Mouse (Mus musculus): ENCODE measurements around the gene Eno2. TPM values are rescaled to one million over a fixed set of nuclear protein-coding genes. Genes with fewer than 3 reads are reported as not detected.

The Eno2 gene
- polyA plus RNA-seq, 1 experiment from 2014 or later = 10.5 TPM

DNA sequence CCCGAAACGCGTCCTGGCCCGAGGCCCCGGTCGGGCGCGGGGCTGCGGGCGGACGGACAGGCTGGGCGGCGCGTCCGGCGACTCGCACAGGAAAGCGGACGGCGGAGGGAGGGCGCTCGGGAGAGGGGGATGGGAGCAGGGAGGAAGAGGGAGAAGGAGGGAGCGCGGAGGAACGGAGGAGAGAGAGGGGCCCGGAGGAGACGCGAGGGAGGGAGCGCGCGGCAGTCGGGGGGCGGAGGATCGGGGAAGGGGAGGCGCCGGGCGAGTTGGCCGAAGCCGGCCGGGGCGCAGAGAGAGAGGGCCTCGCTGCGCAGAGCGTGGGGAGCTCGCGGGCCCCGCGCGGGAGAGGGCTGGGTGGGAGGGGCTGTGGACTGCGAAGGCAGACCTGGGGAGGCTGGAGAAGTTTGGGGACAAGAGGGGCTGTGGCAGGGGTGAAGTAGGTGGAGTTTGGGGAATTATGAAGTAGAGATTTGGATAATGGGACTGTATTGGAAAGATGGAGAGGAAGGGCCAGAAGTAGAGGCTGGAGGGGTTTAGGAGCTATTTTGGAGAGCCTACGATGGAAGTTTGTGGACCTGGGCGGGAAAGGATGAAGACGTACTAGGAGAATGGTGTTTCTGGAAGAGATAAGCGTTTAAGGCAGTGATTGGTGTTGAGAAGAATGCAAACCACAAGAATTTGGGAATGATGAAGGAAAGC lies 12.7 kb downstream of the Eno2 start:
- ATAC-seq (ENCODE audit: low FRiP score) = peak; percentile 74
- Histone ChIP-seq H3K4me2 (peak overlapping the region; percentile 76), H3K27me3 (no peaks in the 10 kb centered on the region), H3K9ac (peak overlapping the region; percentile 97), H3K4me3 (replicated peaks) (peak overlapping the region; percentile 89), H3K4me1 (peaks cover 49% of the 10 kb centered on the region), H3K27ac (peak overlapping the region; percentile 98), H3K36me3 (replicated peaks) (no peaks in the 10 kb centered on the region; the same call in 1 of the 2 replicates), H3K9me3 (no peaks in the 10 kb centered on the region)
- under 1% methylated on average over 52 of the region's 54 CpGs for WGBS

GRCm38 (mm10) chr6:124755831-124756595 lies 13.5 kb downstream of the Eno2 start, which contains the start of the genes Gm45234 and Atn1:
Gene Gm45234 (minus strand): TSS chr6:124756021.
Gene Atn1 (minus strand): TSS chr6:124756524.
- WGBS = 2% methylated on average over 44 of the region's 100 CpGs
- H3K27me3 ChIP-seq = no peaks in the 10 kb centered on the region
- ATAC-seq (ENCODE audit: low FRiP score) = peak; percentile 57
- no peaks in the 10 kb centered on the region for H3K9me3 ChIP-seq
- H3K4me3 ChIP-seq (replicated peaks) = peak within 1 kb of the TSS; percentile 89
- H3K27ac ChIP-seq = peak within 1 kb of the TSS; percentile 98
- H3K4me1 ChIP-seq = peaks cover 49% of the 10 kb centered on the region
- peak within 1 kb of the TSS; percentile 97 for H3K9ac ChIP-seq
- no peaks in the 10 kb centered on the region; the same call in 1 of the 2 replicates for H3K36me3 ChIP-seq (replicated peaks)
- peak within 1 kb of the TSS; percentile 76 for H3K4me2 ChIP-seq

- Histone ChIP-seq H3K9ac (peak overlapping the region; percentile 97), H3K4me1 (peaks cover 49% of the 10 kb centered on the region), H3K27ac (peak overlapping the region; percentile 98), H3K36me3 (replicated peaks) (no peaks in the 10 kb centered on the region; the same call in 1 of the 2 replicates), H3K9me3 (no peaks in the 10 kb centered on the region), H3K4me2 (peak overlapping the region; percentile 76), H3K27me3 (no peaks in the 10 kb centered on the region), H3K4me3 (replicated peaks) (peak overlapping the region; percentile 89)
- ATAC-seq (ENCODE audit: low FRiP score) = no peak
- 4% methylated on average over 3 of the region's 3 CpGs for WGBS
Measured at GRCm38 (mm10) chr6:124755306-124755705, 14.2 kb downstream of the Eno2 start.

- Histone ChIP-seq H3K36me3 (replicated peaks) (peaks cover 10% of the 10 kb centered on the region), H3K9me3 (no peaks in the 10 kb centered on the region), H3K9ac (0 out of 2 replicates have a peak overlapping the region, but pooled peaks have one; percentile 1), H3K4me3 (replicated peaks) (no peak overlapping the region), H3K27me3 (no peaks in the 10 kb centered on the region), H3K27ac (no peak overlapping the region), H3K4me2 (no peak overlapping the region), H3K4me1 (peaks cover 43% of the 10 kb centered on the region)
- 98% methylated on average over 2 of the region's 2 CpGs for WGBS
- no peak for ATAC-seq (ENCODE audit: low FRiP score)
Measured at GRCm38 (mm10) chr6:124753861-124754260, 15.6 kb downstream of the Eno2 start.

GRCm38 (mm10) chr6:124750405-124750804 lies 19.1 kb downstream of the Eno2 start:
- peaks cover 38% of the 10 kb centered on the region for H3K36me3 ChIP-seq (replicated peaks)
- H3K9ac ChIP-seq = no peak overlapping the region
- H3K4me3 ChIP-seq (replicated peaks) = no peak overlapping the region
- no peaks in the 10 kb centered on the region for H3K27me3 ChIP-seq
- H3K9me3 ChIP-seq = no peaks in the 10 kb centered on the region
- no peak overlapping the region for H3K4me2 ChIP-seq
- peaks cover 37% of the 10 kb centered on the region for H3K4me1 ChIP-seq
- ATAC-seq (ENCODE audit: low FRiP score) = no peak
- 85% methylated on average over 8 of the region's 8 CpGs for WGBS
- H3K27ac ChIP-seq = no peak overlapping the region

DNA sequence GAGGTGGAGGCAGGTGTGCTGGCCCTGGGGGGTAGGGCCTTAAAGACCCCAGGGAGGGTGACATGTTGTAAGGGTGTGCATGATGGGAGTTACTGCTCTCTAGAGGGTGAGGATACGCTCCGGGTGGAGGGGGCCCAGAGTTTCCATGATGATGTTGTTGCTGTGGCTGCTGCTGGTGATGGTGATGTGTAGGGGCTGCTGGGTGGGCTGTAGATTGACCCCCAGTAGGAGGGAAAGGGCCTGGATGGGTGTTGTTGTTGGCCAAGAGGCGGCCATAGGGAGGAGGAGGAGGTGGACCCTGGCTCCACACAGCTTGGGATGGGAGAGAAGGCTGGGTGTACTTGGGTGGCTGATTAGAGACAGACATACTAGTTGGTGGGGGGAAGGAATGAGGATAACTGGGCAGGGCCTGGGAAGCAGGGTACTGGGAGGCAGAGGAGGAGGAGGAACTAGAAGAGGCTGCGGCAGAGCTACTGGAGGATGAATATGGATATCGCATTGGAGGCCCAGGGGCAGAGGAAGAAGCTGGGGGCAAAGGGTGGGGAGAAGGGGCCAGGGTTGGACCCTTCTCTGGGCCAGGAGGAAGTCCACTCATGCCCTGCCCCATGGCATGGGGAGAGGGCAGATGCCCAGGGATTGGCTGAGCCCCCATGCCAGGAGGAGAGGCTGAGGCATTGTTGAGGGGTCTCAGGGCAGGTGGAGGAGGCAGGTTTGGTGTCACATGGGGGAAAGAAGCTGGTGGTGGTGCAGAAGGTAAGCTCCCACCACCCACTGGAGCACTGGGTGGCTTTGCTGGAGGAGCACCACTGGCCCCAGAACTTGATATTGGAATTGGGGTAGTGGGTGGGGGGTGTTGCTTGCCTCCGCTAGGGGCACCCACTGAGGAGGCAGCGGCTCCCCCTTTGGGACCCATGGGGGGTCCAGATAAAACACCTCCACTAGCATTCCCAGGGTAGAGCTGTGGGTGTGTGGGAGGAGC lies 22.5 kb downstream of the Eno2 start:
- H3K4me3 ChIP-seq (replicated peaks) = peak overlapping the region; percentile 54
- H3K36me3 ChIP-seq (replicated peaks) = peaks cover 67% of the 10 kb centered on the region
- H3K9me3 ChIP-seq = no peaks in the 10 kb centered on the region
- peak overlapping the region; percentile 85; the same call in 1 of the 2 replicates for H3K9ac ChIP-seq
- ATAC-seq (ENCODE audit: low FRiP score) = no peak
- 93% methylated on average over 7 of the region's 7 CpGs for WGBS
- no peaks in the 10 kb centered on the region for H3K27me3 ChIP-seq
- peak overlapping the region; percentile 92; the same call in 1 of the 2 replicates for H3K27ac ChIP-seq
- H3K4me2 ChIP-seq = peak overlapping the region; percentile 92
- peaks cover 21% of the 10 kb centered on the region for H3K4me1 ChIP-seq

DNA sequence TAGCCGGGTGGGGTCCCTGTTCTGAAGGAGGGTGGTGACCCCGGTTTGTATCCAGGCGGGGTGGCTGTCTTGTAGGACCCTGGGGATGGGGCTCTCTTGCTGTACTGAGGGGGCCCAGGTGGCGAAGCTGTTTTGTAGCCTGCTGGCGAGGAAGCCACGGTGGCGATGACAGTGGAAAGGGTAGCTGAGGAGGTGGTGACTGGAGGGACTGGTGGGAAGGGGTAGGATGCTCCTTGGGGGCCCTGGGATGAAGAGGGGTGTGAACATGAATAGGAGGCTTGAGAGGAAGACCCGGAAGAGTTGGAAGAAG lies 23.2 kb downstream of the Eno2 start:
- peak overlapping the region; percentile 54 for H3K4me3 ChIP-seq (replicated peaks)
- H3K27me3 ChIP-seq = no peaks in the 10 kb centered on the region
- 24% methylated on average over 8 of the region's 8 CpGs for WGBS
- H3K9me3 ChIP-seq = no peaks in the 10 kb centered on the region
- ATAC-seq (ENCODE audit: low FRiP score) = peak; percentile 5; the same call in 1 of the 2 replicates
- peak overlapping the region; percentile 92 for H3K4me2 ChIP-seq
- peaks cover 26% of the 10 kb centered on the region for H3K4me1 ChIP-seq
- peak overlapping the region; percentile 92 for H3K27ac ChIP-seq
- H3K36me3 ChIP-seq (replicated peaks) = peaks cover 67% of the 10 kb centered on the region
- H3K9ac ChIP-seq = peak overlapping the region; percentile 85

GRCm38 (mm10) chr6:124745490-124746295 lies 23.8 kb downstream of the Eno2 start:
- under 1% methylated on average over 85 of the region's 85 CpGs for WGBS

GRCm38 (mm10) chr6:124744755-124745321 lies 24.6 kb downstream of the Eno2 start:
- Histone ChIP-seq H3K4me2 (peak overlapping the region; percentile 92), H3K4me1 (peaks cover 32% of the 10 kb centered on the region), H3K9ac (peak overlapping the region; percentile 85), H3K9me3 (no peaks in the 10 kb centered on the region), H3K27ac (peak overlapping the region; percentile 92), H3K36me3 (replicated peaks) (peaks cover 66% of the 10 kb centered on the region), H3K27me3 (no peaks in the 10 kb centered on the region), H3K4me3 (replicated peaks) (peak overlapping the region; percentile 54)
- no peak for ATAC-seq (ENCODE audit: low FRiP score)
- 71% methylated on average over 26 of the region's 26 CpGs for WGBS

More at GRCm38 (mm10) chr6:124745490-124746295, 23.8 kb downstream of the Eno2 start:
- ATAC-seq (ENCODE audit: low FRiP score) = peak; percentile 84
- H3K9ac ChIP-seq = peak overlapping the region; percentile 85
- H3K4me3 ChIP-seq (replicated peaks) = peak overlapping the region; percentile 54
- peaks cover 26% of the 10 kb centered on the region for H3K4me1 ChIP-seq
- H3K27me3 ChIP-seq = no peaks in the 10 kb centered on the region
- peak overlapping the region; percentile 92 for H3K4me2 ChIP-seq
- no peaks in the 10 kb centered on the region for H3K9me3 ChIP-seq
- H3K27ac ChIP-seq = peak overlapping the region; percentile 92
- peaks cover 67% of the 10 kb centered on the region for H3K36me3 ChIP-seq (replicated peaks)

GRCm38 (mm10) chr6:124743647-124744046 lies 25.8 kb downstream of the Eno2 start:
- Histone ChIP-seq H3K9me3 (no peaks in the 10 kb centered on the region), H3K4me2 (no peak overlapping the region), H3K36me3 (replicated peaks) (peaks cover 61% of the 10 kb centered on the region), H3K9ac (no peak overlapping the region), H3K27ac (no peak overlapping the region), H3K4me3 (replicated peaks) (no peak overlapping the region), H3K4me1 (peaks cover 44% of the 10 kb centered on the region), H3K27me3 (no peaks in the 10 kb centered on the region)
- ATAC-seq (ENCODE audit: low FRiP score) = no peak
- WGBS = 90% methylated on average over 8 of the region's 8 CpGs

All from forebrain, embryonic 12.5 days (tissue).